Mouse (Mus musculus) cerebellum, adult 18-20 months (tissue): ENCODE measurements around the gene Wdfy1.

Experiments
- DNase-seq, 2 experiments: peaks; one replicate each; pipeline ENCODE4 v3.0.0; 2021

Gene Wdfy1

DNA sequence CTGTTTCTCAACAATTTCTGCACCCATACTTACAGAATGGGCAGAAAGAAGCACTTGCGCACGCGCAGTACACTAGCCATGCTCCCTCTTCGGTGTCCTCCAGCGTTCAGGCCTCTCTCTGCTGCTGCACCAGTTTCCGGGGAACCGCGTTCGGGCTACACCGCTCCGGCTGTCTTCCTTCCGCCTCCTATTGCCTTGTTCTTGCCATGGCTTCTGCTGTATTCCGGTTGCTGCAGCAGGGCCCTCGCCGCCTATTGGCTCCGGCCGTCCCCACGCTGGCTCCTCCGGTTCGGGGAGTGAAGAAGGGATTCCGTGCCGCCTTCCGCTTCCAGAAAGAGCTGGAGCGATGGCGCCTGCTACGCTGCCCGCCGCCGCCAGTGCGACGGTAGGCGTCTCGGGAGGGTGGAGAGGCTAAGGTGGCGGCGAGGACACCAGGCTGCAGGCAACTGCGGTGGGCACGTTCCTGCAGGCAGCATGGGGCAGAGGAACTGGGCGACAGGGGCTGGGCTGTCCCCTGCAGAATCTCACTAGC, at the start of gene Wdfy1, which contains the start of gene Mrpl44:
Gene Wdfy1 (minus strand): TSS at position 217 of the 532 bp plus-strand sequence.
Gene Mrpl44 (plus strand): TSS at position 92 of the 532 bp plus-strand sequence.
- DNase-seq, result peak; percentile 92 to 99

DNA sequence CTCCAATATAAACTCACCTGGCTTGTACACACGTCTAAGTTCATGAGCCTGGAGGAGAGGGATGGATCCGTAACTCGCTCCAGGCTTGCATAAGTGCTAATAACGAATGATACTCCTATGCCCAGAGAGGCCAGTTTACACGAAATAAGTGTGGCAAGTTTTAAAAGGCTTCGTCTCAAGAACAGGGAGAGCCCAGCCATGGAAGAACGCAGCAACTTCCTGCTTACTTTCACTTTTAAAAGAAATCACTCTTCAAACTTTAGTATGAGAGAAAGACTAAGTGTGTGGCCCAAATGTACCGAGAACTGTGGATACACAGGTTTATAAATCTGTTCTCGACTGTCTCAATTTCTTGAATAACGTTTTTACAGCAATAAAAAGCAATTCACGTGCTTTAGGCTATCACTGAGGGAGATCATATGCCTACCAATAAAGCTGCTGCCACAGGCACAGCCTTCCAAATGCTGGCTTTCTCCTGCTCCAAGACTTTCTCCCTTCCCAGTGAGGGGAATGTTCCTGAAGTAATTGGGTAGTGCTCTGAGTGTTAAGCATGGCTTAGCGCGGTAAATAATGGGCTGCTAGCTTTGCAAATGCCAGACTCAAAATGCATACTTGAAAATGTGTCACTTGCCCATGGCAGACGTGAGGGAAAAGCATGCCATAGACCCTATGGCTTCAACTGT, 48.1 kb upstream of the Wdfy1 start:
- DNase-seq, result no peak

DNA sequence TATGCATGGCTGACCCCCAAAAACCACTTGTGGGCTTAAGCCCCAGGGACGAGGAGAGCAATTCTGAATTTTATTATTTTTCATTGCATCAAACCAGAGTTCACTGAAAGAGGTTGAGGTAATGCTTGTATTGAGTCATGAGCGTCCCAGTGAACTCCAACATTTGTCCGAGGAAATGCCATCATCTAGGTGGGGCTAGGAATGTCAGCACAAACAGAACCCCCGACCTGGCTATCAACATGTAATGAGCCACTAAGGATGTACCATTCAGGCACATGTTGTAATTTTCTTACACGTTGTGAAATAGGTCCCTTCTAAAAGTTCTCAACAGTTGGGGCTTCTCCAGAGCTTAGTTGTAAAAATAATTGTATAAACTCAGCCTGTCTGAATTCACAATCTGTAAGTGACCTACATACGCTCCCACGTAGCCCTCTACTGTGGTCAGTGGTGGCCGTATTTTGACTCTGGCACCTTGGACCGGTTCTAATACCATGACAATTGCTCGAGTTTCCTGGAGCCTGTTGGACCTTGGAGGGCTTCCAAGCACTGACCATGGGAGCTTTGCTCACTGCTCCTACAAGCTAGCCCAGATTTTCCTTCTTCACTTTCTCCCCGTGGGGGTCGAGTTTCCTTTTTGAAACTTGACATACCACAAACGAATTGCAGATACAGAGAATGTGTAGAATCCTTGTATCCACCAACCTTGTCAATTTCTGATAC, 47.0 kb upstream of the Wdfy1 start:
- peak; percentile 14 to 15 for DNase-seq

DNA sequence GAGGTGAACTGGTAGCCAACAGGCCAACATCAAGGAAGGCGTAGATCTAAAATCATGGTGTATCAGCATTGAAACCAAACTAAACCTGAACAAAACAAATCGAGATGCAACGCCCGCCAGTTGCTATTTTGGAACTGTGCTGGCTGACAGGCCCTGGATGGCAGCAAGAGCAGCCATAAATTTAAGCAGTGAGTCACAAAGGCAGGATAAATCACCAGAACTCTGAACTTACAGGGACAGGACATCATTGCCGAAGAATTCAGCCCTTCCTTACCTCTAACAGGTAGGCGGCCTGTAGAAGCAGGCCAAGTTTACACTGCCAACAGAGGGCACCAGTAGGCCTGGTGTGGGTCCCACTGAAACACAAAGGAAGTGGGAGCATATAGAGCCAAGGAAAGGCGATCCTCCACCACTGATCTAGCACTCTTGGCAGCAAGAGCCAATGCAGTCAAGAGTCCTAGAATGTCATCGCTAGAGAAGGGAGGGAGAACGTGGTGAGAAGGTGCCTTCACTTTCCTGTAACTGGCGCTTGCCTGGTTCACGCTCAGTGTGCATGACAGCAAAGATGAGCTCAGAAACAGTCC, 43.4 kb upstream of the Wdfy1 start:
- DNase-seq, result no peak

DNA sequence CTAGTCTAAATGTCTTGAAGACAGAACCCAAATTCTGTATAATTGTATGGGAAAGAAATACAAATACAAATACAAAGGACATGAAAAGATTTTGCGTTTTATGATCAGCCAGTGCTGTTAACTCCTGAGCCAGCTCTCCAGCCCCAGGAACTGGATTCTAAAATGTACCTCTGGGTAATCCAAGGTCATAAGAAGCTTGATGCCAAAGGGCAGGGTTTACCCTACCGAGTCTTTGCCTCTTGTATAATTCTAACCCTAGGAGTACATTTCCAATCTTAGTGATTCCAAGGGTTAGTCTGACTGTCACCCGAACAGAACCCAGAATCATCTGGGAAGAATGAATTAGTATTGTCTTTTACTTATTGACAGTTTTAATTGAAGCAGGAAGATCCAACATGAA, 39.5 kb upstream of the Wdfy1 start:
- DNase-seq, result no peak

DNA sequence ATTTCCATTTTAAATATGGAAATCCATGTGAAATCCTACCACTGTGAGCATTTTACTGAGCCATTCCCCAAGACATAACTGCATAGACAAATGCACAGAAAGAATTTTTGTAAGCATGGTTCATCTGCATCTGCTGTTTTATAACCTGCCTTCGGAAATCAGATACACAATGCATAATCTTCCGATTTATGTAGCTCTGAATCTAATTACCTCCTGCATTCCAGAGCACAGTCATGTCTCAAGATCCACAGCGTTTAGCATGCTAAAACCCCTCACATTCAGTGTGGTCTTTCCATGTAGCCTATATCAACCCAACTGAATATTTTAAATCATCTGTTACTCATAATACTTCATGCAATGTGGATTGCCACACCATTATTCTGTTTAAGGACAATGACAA, 33.5 kb upstream of the Wdfy1 start:
- DNase-seq, result no peak

DNA sequence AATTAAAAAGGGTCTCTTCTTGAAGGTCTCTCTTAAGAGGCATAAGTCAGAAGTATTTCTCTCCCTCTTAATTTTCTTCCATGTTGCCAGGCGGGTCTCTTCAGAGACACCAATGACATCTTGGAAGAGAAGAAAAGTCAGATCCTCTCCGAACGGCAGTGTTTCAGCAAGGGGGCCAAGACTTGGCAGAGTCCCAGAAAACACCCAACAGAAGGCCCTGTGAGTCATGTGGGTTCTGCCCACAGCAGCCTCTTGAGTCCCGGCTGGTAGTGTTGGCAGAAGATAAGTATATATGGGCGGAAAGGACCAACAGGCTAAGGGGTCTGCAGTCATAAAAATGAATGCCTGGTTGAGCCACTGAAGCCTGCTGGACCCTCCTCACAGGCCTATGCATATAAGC, 30.9 kb upstream of the Wdfy1 start:
- DNase-seq, result no peak

DNA sequence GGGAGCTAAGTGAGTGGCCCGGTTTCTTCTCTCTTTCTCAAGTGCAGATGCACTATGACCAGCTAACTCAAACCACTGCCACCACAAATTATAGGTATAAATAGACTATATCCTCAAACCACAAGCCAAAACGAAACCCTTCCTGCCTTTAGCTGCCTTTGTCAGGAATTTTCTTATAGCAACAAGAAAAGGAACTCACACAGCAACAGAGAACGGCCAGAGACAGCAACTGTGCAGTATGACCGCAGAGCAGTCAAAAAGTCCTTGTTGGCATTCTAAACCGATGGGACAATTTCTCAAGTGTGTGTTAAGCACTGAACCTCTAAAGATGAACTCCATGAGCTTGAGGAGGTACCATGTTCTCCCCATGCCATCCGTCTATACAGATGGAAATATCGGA, 27.7 kb upstream of the Wdfy1 start:
- no peak for DNase-seq

DNA sequence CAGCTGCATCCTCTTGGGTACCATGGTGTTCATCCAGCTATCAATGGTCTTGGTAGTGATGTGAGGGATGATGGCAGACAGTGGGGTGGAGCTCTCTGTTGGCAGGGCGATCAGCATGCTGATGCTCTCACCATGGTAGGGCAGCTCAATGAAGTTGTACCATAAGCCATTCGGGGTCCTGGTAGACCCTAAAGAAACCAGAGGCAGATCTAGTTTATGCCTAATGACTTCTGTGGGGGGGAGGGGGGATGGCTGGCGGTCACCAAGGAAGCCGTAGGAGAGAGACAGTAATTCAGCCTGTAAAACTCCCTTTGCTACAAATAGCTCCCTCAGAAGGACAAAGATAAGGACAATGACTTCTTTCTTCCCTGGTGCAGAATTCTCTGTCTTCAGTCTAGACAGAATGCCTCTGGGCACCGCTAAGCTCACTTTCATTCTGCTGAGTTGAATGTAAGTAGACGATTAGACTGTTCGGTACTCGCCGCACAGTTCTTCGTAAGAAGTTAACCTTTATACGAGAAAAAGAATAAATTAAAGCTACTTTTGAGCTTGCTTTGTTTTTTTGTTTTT, 27.0 kb upstream of the Wdfy1 start:
- no peak for DNase-seq

DNA sequence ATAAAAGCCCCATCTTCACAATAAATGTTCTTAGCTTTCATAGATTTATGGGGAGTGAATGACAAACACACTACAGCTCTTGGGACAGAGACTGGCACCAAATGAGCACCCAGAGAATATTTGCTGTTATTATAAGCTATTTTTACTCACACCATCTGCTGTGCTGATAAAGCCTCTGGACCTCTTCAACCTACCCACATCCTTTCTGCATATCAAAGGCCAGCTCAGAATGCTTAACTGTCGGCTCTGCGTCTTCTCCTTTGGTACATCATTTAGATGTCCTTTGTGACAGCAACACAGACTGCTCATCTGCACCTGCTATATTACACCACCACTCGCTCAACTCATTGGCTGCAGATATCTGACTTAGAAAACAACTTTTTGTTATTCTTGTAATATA, 21.1 kb upstream of the Wdfy1 start:
- no peak for DNase-seq

DNA sequence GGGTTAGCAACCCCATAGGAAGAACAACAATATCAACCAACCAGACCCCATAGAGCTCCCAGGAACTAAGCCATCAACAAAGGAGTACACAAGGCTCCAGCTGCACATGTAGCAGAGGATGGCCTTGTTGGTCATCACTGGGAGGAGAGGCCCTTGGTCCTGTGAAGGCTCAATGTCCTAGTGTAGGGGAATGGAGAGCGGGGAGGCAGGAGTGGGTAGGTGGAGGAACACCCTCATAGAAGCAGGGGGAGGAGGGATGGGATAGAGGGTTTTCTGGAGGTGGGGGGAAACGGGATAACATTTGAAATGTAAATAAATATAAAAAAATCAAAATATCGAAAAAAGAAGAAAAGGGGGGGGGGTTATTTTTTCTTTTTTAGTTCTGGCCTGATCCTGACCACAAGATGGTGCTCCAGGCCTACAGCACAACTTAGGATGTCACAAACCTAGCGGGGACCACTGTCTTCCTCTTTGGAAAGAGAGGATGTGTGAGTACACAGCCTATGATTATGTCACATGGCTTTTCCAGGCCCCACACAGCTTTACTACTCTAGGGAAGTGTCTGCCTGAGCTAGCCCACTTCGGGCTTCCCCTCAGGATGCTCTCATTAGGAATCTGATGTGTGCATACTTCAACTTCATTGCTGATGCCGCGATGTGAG, 10.5 kb upstream of the Wdfy1 start:
- no peak for DNase-seq

DNA sequence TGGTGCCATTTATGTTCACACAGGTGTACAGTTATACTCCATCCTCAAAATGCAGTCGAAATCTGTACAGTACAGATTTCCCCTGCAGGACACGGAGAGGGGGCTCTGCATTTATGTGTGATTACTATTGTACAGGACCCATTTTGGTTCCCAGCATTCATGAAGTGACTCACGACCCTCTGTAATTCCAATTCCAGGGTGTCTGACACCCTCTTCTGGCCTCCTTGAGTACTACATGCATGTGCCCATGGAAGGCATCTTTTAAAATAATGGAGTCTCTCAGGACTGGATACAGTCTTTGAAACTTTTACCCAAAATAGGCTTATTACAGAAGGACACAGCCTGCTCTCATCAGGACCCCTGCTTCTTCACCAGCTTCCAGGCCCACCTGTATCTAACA, 6.5 kb upstream of the Wdfy1 start:
- DNase-seq, result no peak

DNA sequence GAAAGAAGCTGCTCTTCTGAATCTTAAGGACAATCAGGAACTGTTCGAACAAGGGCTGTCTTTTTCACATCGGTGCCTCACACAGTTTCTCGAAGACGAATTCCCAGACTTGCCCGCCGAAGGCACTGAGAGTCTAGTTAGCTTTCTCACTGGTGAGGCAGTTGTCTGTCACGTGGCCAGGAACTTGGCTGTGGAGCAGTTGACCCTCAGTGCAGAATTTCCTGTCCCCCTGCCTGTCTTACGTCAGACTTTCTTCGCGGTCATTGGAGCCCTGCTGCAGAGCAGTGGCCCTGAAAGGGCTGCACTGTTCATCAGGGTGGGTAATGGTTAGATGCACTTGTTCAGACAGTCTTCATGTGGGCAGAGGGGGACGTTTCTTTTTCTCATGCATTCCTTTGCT, 2.1 kb upstream of the Wdfy1 start:
- no peak for DNase-seq

DNA sequence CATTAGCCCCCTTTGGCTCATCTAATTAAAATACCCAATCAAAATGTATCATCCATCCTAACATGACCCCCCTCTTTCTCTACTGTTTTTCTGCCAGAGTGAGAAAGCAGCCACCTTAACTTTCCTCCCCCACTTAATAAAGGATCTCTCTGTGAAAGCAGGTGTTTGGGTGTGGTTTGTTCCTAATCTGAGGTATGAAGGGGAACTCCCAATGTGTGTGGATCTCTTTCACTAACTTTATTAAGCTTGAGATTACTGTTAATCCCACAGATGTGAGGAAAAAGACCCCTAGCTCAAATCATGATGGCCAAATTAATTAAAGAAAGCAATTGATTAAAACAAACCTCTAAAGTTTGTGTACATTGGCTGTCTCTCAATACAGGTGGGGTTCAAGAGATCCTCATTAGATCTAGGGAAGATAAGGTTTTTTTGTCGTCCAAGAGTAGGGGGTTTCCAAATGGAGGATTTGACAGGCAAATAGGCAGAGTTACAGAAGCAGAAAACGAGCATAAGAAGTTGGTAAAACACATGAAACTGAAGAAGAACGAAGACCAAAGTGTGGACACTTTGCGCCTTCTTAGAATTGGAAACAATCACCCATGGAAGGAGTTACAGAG, 1.7 kb downstream of the Wdfy1 start:
- no peak for DNase-seq

DNA sequence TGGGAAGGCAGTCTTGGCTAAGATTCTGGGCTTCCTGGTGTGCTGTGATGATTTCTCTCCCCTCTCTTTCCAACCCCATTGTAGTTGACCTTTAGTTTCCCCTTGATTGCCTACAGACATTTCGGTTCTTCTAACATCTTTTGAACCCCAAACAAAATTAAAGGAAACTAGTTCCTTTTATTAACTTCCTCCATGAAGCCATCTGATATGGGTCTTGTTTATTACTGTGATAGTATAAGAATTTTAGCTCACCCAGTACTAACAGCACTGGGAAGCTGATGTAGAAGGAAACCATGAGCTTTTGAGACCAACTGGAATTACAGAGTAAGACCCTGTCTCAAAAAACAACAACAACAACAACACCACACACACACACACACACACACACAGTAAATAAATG, 7.7 kb downstream of the Wdfy1 start:
- no peak for DNase-seq

DNA sequence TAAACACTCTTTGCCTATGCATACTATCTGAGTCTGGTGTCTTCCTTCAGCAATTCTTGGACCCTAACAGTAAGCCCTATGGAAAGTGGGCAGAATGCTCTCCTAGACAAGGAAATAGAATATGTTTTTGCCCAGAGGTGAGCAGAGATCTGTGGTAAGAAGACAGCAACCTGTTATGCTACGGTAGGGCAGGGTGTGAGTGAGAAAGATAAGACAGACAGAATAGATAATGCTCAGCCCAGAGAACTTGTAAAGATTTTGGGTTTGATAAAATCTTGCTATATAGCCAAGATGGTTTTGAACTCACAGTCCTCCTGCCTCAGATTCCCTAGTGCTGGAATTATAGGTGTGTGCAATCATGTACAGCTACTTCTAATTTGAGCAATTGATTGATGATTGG, 11.5 kb downstream of the Wdfy1 start:
- no peak for DNase-seq

DNA sequence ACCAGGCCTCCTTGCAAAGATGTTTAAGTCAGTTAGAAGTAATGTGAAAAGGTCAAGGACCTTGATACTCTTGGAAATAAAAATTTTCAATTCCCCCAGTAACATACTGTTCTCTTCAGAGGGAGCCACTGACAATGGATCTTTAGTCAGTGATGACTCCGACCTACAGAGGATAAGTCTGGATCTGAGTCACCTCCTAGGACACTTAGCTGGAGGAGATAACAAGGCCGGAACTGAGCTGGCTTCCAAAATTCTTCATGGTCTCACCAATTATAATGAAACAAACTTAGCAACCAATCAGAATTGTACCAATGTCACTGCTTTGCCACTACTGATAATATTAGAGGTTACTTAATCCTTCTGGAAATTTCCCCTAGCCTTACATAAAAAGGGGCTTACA, 11.9 kb downstream of the Wdfy1 start:
- no peak for DNase-seq

DNA sequence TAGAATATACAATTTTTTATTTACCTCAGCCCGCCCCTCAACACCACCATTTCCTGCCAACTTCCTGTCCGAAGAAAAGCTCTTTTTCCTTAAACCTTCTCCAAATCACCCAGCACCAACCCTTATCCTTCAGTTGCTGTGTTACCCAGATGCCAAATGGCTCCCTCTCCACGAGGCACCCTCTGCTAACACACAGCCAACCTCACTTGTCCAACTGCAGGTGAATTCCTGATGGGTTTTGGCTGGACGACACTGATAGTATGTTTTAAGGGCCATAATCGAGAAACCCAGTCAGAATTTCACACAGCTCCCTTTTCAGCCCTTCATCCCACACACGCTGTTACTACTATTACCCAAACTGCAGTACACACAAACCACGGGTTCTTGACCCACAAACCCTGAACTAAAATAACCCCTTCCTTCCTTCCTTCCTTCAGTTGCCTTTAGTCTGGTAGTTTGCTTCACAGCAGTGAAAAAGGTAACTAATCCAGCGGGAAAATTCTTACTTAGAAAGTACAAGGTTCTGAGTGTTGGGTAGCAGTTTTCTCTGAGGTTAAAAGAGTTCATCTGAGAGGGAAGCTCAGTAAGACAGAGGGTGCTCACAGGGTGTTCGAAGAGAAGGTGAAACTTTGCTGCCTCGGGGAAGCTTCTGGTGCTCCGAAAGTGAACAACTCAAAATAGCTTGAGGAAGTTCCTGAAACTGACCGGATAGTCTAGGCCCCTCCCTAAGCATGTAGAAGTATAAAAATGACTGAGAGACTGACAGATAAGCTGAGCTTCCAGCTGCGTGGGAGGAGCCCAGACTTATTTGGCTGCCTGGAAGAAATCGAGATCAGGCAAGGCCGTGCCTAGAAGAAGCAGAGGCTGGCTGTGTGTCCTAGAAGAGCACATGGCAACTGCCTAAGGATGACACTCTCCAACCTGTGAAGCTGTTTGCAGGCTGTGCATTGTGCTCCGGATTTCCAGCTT, 13.4 kb downstream of the Wdfy1 start:
- DNase-seq, result peak in 1 of 2 experiments; percentile 18

DNA sequence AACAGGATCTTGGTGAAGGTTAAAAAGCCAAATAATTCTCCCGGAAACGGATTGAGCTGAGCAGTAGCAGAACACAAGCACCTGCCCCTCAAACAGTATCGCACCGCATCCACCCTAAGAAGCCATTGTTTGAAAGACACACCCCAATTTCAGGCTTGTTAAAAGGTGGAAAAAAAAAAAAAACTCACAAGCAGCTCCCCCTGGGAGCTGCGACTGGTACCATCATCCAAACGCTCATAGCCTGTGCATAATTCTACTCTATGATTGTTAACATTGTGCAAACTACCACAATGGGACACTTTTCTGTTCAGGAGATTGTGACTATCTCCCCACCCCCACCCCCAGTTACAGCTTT, 14.0 kb downstream of the Wdfy1 start:
- DNase-seq, result no peak

DNA sequence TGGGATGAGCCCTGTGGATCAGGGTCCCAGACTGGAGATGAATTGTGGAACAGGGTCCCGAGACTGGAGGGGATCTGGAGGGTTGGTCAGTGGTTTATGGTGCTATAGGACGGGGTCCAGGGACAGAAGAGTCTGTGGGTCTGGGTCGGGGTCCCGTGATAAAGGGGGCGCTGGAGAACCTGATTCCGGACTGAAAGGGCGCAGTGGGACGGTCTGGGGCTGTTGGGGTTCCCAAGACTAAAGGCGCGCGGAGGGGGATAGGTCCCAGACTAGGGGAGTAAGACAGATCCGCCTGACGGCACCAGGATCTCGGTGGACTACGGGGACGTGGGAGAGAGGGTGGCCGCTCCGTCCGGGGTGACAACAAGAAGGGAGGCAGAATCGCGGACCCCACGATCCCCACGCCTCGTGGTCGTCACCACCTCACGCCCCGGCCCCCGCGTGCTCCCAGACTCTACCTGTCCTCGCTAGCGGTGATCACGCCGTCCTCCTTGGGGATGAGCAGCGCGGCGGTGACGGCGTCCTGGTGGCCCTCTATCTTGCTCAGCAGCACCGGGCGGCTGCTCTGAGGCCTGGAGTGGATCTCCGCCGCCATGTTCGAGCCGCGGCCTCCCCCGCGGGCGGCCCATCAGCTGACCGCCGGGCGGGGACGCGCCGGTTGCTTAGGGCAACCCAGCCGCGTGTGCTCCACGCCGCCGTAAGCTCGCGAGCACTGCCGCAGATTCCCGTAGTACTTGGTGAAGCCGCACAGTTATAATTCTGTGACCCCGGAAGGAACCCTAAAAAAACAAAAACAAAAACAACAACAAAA, 14.6 kb downstream of the Wdfy1 start:
- peak; percentile 85 to 90 for DNase-seq

DNA sequence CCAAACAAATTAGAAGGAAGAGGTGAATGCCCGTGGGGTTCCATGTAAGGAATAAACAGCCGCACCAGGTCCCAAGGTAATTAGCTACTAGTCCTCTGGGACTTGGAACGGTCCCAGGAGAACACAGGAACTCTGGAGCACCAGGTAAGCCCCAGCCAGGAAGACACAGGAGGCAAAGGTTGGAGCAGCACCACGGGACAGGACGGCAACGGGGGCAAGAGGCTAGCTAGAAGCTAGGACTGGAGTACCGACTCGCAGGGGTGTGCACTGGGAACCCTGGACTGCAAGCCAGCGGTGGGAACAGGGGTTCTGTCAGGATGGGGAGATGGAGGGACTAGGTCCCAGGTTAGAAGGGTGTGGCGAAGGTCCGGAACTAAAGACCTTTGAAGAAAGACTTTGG, 15.3 kb downstream of the Wdfy1 start:
- DNase-seq, result peak; percentile 34 to 44
